Mouse (Mus musculus) liver, embryonic 16.5 days (tissue): Measurements from ENCODE around the gene Mylk2. TPM values are rescaled to one million over a fixed set of nuclear protein-coding genes. Genes with fewer than 3 reads are reported as not detected.

Experiments
- ATAC-seq: fragments of 200-750 bp; cut with Nextera tagmentation; 2 replicates; pipeline ENCODE4 v1.8.0; 2017; ENCODE audit warnings: low read depth, mild to moderate bottlenecking, moderate number of reproducible peaks, moderate library complexity
- H3K27ac ChIP-seq: fragments of 300-500 bp; sonication (generic); 2 replicates; pipeline ENCODE4 v1.5.1; 2014; ENCODE audit warnings: mild to moderate bottlenecking, low read length
- H3K27me3 ChIP-seq: fragments of 300-500 bp; sonication (generic); 2 replicates; pipeline ENCODE4 v1.6.1; 2014; ENCODE audit warnings: low read depth, low read length, mixed read lengths; ENCODE audit not compliant: control insufficient read depth, insufficient read depth
- H3K36me3 ChIP-seq: fragments of 300-500 bp; sonication (generic); 2 replicates; pipeline ENCODE4 v1.6.1; 2014; ENCODE audit warnings: mild to moderate bottlenecking; ENCODE audit not compliant: control insufficient read depth, insufficient read depth
- H3K4me1 ChIP-seq: fragments of 300-500 bp; sonication (generic); 2 replicates; pipeline ENCODE4 v1.6.1; 2014; ENCODE audit warnings: low read depth, low read length, mixed read lengths; ENCODE audit not compliant: control insufficient read depth
- H3K4me2 ChIP-seq: fragments of 300-500 bp; sonication (generic); 2 replicates; pipeline ENCODE4 v1.6.1; 2014; ENCODE audit warnings: low read depth, low read length, mixed read lengths
- H3K4me3 ChIP-seq: fragments of 300-500 bp; sonication (generic); 2 replicates; pipeline ENCODE4 v1.5.1; 2014; ENCODE audit warnings: low read depth, mild to moderate bottlenecking, low read length
- H3K9ac ChIP-seq: fragments of 300-500 bp; sonication (generic); 2 replicates; pipeline ENCODE4 v1.6.1; 2014; ENCODE audit warnings: low read depth, low read length
- H3K9me3 ChIP-seq: fragments of 300-500 bp; sonication (generic); replicated peaks from 2 replicates; pipeline ENCODE4 v1.6.1; 2016; ENCODE audit warnings: low read length; ENCODE audit not compliant: control insufficient read depth
- WGBS: fragments of 180-500 bp; shearing (Covaris S2); extraction: QIAGEN DNeasy Blood & Tissue Kit; methylation state at CpG from one replicate; pipeline ENCODE4 v1.1.7; 2014; ENCODE audit not compliant: insufficient replicate concordance; 5-methylcytosine and 5-hydroxymethylcytosine counted together
- polyA plus RNA-seq: library from polyadenylated mRNA; unstranded; fragments of >200 nt; fragmentation: Nextera tagmentation; extraction: Ambion mirVana; gene quantifications from 2 replicates; pipeline ENCODE4 v1.2.1, GENCODE M21; 2015

Mylk2 gene
- polyA plus RNA-seq, 1 experiment from 2014 or later = 0.24 TPM

- H3K9ac ChIP-seq = no peak overlapping the region
- peaks cover 13% of the 10 kb centered on the region for H3K27me3 ChIP-seq
- H3K27ac ChIP-seq = no peak overlapping the region
- 69% methylated on average over 14 of the region's 14 CpGs for WGBS
- no peaks in the 10 kb centered on the region for H3K36me3 ChIP-seq
- H3K4me2 ChIP-seq = no peak overlapping the region
- H3K9me3 ChIP-seq = no peaks in the 10 kb centered on the region
- no peak for ATAC-seq
- no peak overlapping the region for H3K4me3 ChIP-seq
- H3K4me1 ChIP-seq = no peaks in the 10 kb centered on the region
These were observed 3.8 kb upstream of the Mylk2 start for GRCm38 (mm10) chr2:152907114-152907943.

DNA sequence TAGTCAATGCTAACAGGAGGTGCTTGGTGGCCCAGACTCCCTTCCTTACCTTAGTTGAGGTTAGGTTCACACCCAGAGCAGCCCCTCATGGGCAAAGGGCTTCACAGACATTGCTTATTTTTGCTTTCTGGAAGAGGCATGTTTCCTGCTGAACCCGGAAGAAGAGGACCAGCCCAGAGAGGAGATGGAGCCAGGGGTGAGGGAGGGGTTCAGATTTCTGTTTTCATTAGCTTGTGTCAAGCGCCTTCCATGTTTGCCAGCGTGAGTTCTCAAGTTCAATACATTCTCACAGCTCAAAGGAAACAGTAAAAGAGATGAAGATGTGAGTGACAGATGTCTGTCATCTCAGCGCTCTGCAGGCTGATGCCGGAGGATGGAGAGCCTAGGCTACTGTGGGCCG, 1.3 kb upstream of the Mylk2 start:
- H3K27me3 ChIP-seq = peaks cover 28% of the 10 kb centered on the region
- WGBS = 65% methylated on average over 6 of the region's 6 CpGs
- no peak for ATAC-seq

DNA sequence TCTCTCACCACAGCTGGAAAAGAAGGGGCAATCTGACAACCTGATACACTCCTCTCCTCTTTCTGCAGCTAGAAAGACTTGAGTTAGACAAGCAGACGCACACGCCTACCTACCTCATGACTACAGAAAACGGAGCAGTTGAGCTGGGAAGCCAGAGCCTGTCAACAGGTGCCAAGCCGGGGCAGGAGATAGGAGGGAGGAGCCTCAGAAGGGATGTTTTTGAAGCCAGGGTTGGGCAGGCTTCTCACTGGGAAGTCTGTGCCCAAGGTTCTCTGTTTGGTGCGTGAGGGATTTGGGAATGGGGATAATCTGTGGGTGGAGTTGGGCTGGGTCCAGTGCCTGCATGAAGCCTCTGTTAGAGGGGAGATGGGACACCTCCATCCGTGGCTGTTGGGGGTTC, 280 bp downstream of the Mylk2 start:
- 21% methylated on average over 6 of the region's 6 CpGs for WGBS
- no peaks in the 10 kb centered on the region for H3K36me3 ChIP-seq
- no peaks in the 10 kb centered on the region for H3K9me3 ChIP-seq
- ATAC-seq = no peak
- H3K9ac ChIP-seq = no peak overlapping the region
- H3K4me2 ChIP-seq = no peak overlapping the region
- peaks cover 3% of the 10 kb centered on the region; the same call in 1 of the 2 replicates for H3K4me1 ChIP-seq
- peaks cover 31% of the 10 kb centered on the region for H3K27me3 ChIP-seq
- H3K27ac ChIP-seq = no peak overlapping the region
- H3K4me3 ChIP-seq = no peak overlapping the region

More for the DNA sequence above, 1.3 kb upstream of the Mylk2 start:
- no peaks in the 10 kb centered on the region for H3K9me3 ChIP-seq
- no peak overlapping the region for H3K4me2 ChIP-seq
- no peaks in the 10 kb centered on the region for H3K36me3 ChIP-seq
- H3K4me1 ChIP-seq = peaks cover 3% of the 10 kb centered on the region; the same call in 1 of the 2 replicates
- H3K4me3 ChIP-seq = no peak overlapping the region
- no peak overlapping the region for H3K9ac ChIP-seq
- no peak overlapping the region for H3K27ac ChIP-seq

GRCm38 (mm10) chr2:152913471-152913870, 2.3 kb downstream of the Mylk2 start:
- Histone ChIP-seq H3K9ac (no peak overlapping the region), H3K27ac (no peak overlapping the region), H3K4me3 (no peak overlapping the region), H3K4me1 (peaks cover 3% of the 10 kb centered on the region; the same call in 1 of the 2 replicates), H3K9me3 (no peaks in the 10 kb centered on the region), H3K4me2 (no peak overlapping the region), H3K36me3 (no peaks in the 10 kb centered on the region), H3K27me3 (peaks cover 31% of the 10 kb centered on the region)
- WGBS = 31% methylated on average over 7 of the region's 7 CpGs
- ATAC-seq = no peak

- no peak overlapping the region for H3K9ac ChIP-seq
- H3K4me2 ChIP-seq = no peak overlapping the region
- no peaks in the 10 kb centered on the region for H3K36me3 ChIP-seq
- H3K4me1 ChIP-seq = peaks cover 3% of the 10 kb centered on the region; the same call in 1 of the 2 replicates
- no peak overlapping the region for H3K4me3 ChIP-seq
- 2% methylated on average over 18 of the region's 18 CpGs for WGBS
- no peak overlapping the region for H3K27ac ChIP-seq
- peaks cover 31% of the 10 kb centered on the region for H3K27me3 ChIP-seq
- no peaks in the 10 kb centered on the region for H3K9me3 ChIP-seq
- ATAC-seq = peak; percentile 55; the same call in 1 of the 2 replicates
These were observed 3.4 kb downstream of the Mylk2 start for GRCm38 (mm10) chr2:152914310-152915120.

DNA sequence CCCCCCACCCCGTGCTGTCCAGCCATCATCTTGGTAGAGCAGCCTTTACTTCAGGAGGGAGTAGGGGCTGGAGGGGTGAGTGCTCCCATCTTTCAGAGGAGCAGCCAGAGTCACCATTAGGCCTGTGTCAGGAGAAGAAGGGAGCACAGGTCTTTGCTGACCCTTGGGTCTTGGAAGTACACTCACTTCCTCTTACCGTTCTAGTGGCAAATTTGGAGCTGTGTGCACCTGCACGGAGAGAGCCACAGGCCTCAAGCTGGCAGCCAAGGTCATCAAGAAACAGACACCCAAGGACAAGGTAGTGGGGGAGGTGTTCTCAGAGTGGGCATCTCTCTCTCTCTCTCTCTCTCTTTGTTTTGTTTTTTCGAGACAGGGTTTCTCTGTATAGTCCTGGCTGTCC, 4.3 kb downstream of the Mylk2 start:
- H3K4me2 ChIP-seq = no peak overlapping the region
- H3K4me1 ChIP-seq = peaks cover 3% of the 10 kb centered on the region; the same call in 1 of the 2 replicates
- no peaks in the 10 kb centered on the region for H3K36me3 ChIP-seq
- H3K9me3 ChIP-seq = no peaks in the 10 kb centered on the region
- H3K27me3 ChIP-seq = peaks cover 29% of the 10 kb centered on the region
- WGBS = 33% methylated on average over 4 of the region's 4 CpGs
- no peak overlapping the region for H3K4me3 ChIP-seq
- H3K9ac ChIP-seq = no peak overlapping the region
- no peak for ATAC-seq
- no peak overlapping the region for H3K27ac ChIP-seq

DNA sequence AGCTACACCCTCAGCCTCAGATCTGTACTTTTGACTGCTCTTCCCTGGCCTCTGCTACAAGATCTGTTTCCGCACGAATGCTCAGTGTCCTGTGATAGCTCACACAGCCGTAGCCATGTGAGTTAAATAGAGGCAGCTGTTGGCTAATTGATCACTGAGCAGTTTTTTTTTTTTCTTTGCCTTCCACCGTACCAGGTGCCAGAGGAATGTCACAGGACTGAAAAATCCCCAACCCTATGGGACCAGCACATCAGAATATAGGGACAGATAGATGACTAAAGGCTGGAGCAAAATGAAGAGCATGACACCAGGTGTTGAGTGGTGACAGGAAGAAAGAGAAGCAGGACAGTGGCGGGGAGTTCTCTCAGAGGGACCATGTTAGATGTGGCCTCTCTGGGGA, 5.0 kb downstream of the Mylk2 start:
- ATAC-seq = no peak
- peaks cover 26% of the 10 kb centered on the region for H3K27me3 ChIP-seq
- no peak overlapping the region for H3K4me2 ChIP-seq
- no peak overlapping the region for H3K9ac ChIP-seq
- H3K4me3 ChIP-seq = no peak overlapping the region
- peaks cover 3% of the 10 kb centered on the region; the same call in 1 of the 2 replicates for H3K4me1 ChIP-seq
- no peak overlapping the region for H3K27ac ChIP-seq
- H3K9me3 ChIP-seq = no peaks in the 10 kb centered on the region
- H3K36me3 ChIP-seq = no peaks in the 10 kb centered on the region
- 53% methylated on average over 5 of the region's 5 CpGs for WGBS

DNA sequence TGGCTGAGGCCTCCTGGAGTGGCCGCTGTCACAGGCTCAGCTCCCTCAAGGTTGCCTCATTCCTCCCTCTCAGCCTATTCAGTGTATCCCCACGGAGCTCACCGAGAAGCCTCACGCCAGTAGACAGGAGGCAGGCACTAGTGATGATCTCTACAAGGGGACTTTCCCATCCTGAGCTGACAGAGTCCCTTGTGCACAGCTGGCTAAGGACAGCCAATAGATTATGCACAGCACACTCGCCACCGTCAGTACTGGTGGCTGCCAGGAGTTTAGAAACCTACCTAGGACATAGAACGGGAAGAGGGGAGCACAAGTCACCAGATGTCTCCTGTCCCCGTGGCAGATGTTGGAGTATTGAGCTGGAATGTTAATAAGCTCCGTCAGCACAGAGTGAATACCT, 6.5 kb downstream of the Mylk2 start:
- H3K27ac ChIP-seq = no peak overlapping the region
- no peaks in the 10 kb centered on the region for H3K36me3 ChIP-seq
- 58% methylated on average over 9 of the region's 9 CpGs for WGBS
- peaks cover 3% of the 10 kb centered on the region; the same call in 1 of the 2 replicates for H3K4me1 ChIP-seq
- H3K4me2 ChIP-seq = no peak overlapping the region
- H3K27me3 ChIP-seq = peaks cover 15% of the 10 kb centered on the region
- no peak overlapping the region for H3K4me3 ChIP-seq
- H3K9ac ChIP-seq = no peak overlapping the region
- H3K9me3 ChIP-seq = no peaks in the 10 kb centered on the region
- ATAC-seq = no peak

DNA sequence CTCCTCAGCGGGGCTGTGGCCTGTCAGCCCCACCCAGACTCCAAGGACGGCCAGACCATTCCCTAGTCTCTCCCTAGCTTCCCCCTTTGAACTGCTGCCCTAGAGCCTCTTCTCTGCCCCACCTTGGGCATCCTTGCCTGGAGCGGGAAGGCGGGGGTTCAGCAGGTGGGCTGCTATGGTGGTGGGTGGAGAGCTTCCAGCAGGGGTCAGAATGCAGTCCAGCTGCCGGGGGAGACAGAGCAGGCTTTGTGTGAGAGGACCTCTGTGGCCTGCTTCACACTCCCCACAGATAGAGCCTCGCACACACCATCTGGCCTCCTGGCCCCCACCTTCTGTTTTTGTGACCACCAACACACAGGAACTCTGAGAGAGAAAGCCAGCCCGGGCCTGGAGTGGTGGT, 11.2 kb downstream of the Mylk2 start:
- no peaks in the 10 kb centered on the region for H3K4me1 ChIP-seq
- H3K4me3 ChIP-seq = no peak overlapping the region
- H3K36me3 ChIP-seq = no peaks in the 10 kb centered on the region
- H3K27me3 ChIP-seq = no peaks in the 10 kb centered on the region
- no peak overlapping the region for H3K27ac ChIP-seq
- H3K4me2 ChIP-seq = no peak overlapping the region
- no peak for ATAC-seq
- 40% methylated on average over 7 of the region's 7 CpGs for WGBS
- H3K9me3 ChIP-seq = no peaks in the 10 kb centered on the region
- H3K9ac ChIP-seq = no peak overlapping the region
